Mouse (Mus musculus): Measurements from ENCODE around the gene Cited4. TPM values are rescaled to one million over a fixed set of nuclear protein-coding genes. Genes with fewer than 3 reads are reported as not detected.

Cited4 gene
- polyA plus RNA-seq, 1 experiment from 2014 or later, result 2.1 TPM

- Histone ChIP-seq H3K36me3 (no peaks in the 10 kb centered on the region), H3K27ac (no peak overlapping the region), H3K4me2 (no peak overlapping the region), H3K4me1 (peaks cover 15% of the 10 kb centered on the region), H3K9ac (no peak overlapping the region), H3K27me3 (peaks cover 28% of the 10 kb centered on the region), H3K4me3 (no peak overlapping the region), H3K9me3 (no peaks in the 10 kb centered on the region)
- 58% methylated on average over 2 of the region's 2 CpGs for WGBS
- ATAC-seq (ENCODE audit: borderline replicate concordance, extremely low read depth, low FRiP score, low TSS enrichment), result no peak
Observed at GRCm38 (mm10) chr4:120664601-120665000, 1.8 kb upstream of the Cited4 start.

GRCm38 (mm10) chr4:120665144-120665700, 1.1 kb upstream of the Cited4 start:
- Histone ChIP-seq H3K4me3 (no peak overlapping the region), H3K9ac (no peak overlapping the region), H3K27ac (no peak overlapping the region), H3K9me3 (no peaks in the 10 kb centered on the region), H3K4me1 (peaks cover 15% of the 10 kb centered on the region), H3K36me3 (no peaks in the 10 kb centered on the region), H3K4me2 (no peak overlapping the region), H3K27me3 (peaks cover 28% of the 10 kb centered on the region)
- no peak for ATAC-seq (ENCODE audit: borderline replicate concordance, extremely low read depth, low FRiP score, low TSS enrichment)
- WGBS, result 23% methylated on average over 4 of the region's 4 CpGs

- H3K9me3 ChIP-seq, result no peaks in the 10 kb centered on the region
Observed at GRCm38 (mm10) chr4:120665782-120666181, 590 bp upstream of the Cited4 start.

GRCm38 (mm10) chr4:120667045-120667501, 701 bp downstream of the Cited4 start:
- Histone ChIP-seq H3K4me1 (peaks cover 15% of the 10 kb centered on the region), H3K27ac (no peak overlapping the region), H3K9me3 (no peaks in the 10 kb centered on the region), H3K9ac (peak overlapping the region; percentile 47), H3K4me2 (peak overlapping the region; percentile 100), H3K4me3 (peak overlapping the region; percentile 53), H3K27me3 (peaks cover 29% of the 10 kb centered on the region), H3K36me3 (no peaks in the 10 kb centered on the region)
- under 1% methylated on average over 50 of the region's 50 CpGs for WGBS
- ATAC-seq (ENCODE audit: borderline replicate concordance, extremely low read depth, low FRiP score, low TSS enrichment), result peak; percentile 60

More at GRCm38 (mm10) chr4:120665782-120666181, 590 bp upstream of the Cited4 start:
- H3K4me3 ChIP-seq, result no peak overlapping the region
- 57% methylated on average over 7 of the region's 7 CpGs for WGBS
- H3K4me2 ChIP-seq, result no peak overlapping the region
- peaks cover 31% of the 10 kb centered on the region for H3K27me3 ChIP-seq
- no peak overlapping the region for H3K27ac ChIP-seq
- peaks cover 15% of the 10 kb centered on the region for H3K4me1 ChIP-seq
- ATAC-seq (ENCODE audit: borderline replicate concordance, extremely low read depth, low FRiP score, low TSS enrichment), result no peak
- H3K36me3 ChIP-seq, result no peaks in the 10 kb centered on the region
- H3K9ac ChIP-seq, result no peak overlapping the region

- Histone ChIP-seq H3K9me3 (no peaks in the 10 kb centered on the region), H3K9ac (peak overlapping the region; percentile 47), H3K4me3 (peak overlapping the region; percentile 53), H3K4me2 (peak overlapping the region; percentile 100), H3K36me3 (no peaks in the 10 kb centered on the region), H3K4me1 (peaks cover 15% of the 10 kb centered on the region), H3K27me3 (peaks cover 29% of the 10 kb centered on the region), H3K27ac (no peak overlapping the region)
- WGBS, result 20% methylated on average over 10 of the region's 10 CpGs
- ATAC-seq (ENCODE audit: borderline replicate concordance, extremely low read depth, low FRiP score, low TSS enrichment), result no peak
Observed at GRCm38 (mm10) chr4:120667555-120667954, 1.2 kb downstream of the Cited4 start.

- 90% methylated on average over 4 of the region's 4 CpGs for WGBS
- no peaks in the 10 kb centered on the region for H3K9me3 ChIP-seq
- H3K27ac ChIP-seq, result no peak overlapping the region
- no peaks in the 10 kb centered on the region for H3K36me3 ChIP-seq
- peaks cover 15% of the 10 kb centered on the region for H3K4me1 ChIP-seq
- no peak for ATAC-seq (ENCODE audit: borderline replicate concordance, extremely low read depth, low FRiP score, low TSS enrichment)
- no peak overlapping the region for H3K9ac ChIP-seq
- H3K4me2 ChIP-seq, result no peak overlapping the region
- H3K27me3 ChIP-seq, result peaks cover 29% of the 10 kb centered on the region
- no peak overlapping the region for H3K4me3 ChIP-seq
Observed at GRCm38 (mm10) chr4:120668551-120668950, 2.2 kb downstream of the Cited4 start.

- Histone ChIP-seq H3K4me1 (peaks cover 15% of the 10 kb centered on the region), H3K27ac (no peak overlapping the region), H3K4me2 (no peak overlapping the region), H3K4me3 (no peak overlapping the region), H3K36me3 (no peaks in the 10 kb centered on the region), H3K9me3 (no peaks in the 10 kb centered on the region), H3K27me3 (peaks cover 29% of the 10 kb centered on the region), H3K9ac (no peak overlapping the region)
- WGBS, result 57% methylated on average over 5 of the region's 5 CpGs
- ATAC-seq (ENCODE audit: borderline replicate concordance, extremely low read depth, low FRiP score, low TSS enrichment), result no peak
Observed at GRCm38 (mm10) chr4:120669585-120669984, 3.2 kb downstream of the Cited4 start.

GRCm38 (mm10) chr4:120671046-120671445, 4.7 kb downstream of the Cited4 start:
- WGBS, result 56% methylated on average over 12 of the region's 12 CpGs
- Histone ChIP-seq H3K27me3 (peaks cover 29% of the 10 kb centered on the region), H3K9ac (no peak overlapping the region), H3K4me3 (no peak overlapping the region), H3K9me3 (no peaks in the 10 kb centered on the region), H3K27ac (no peak overlapping the region), H3K4me2 (no peak overlapping the region), H3K4me1 (peaks cover 14% of the 10 kb centered on the region), H3K36me3 (no peaks in the 10 kb centered on the region)
- no peak for ATAC-seq (ENCODE audit: borderline replicate concordance, extremely low read depth, low FRiP score, low TSS enrichment)

GRCm38 (mm10) chr4:120673606-120674005, 7.2 kb downstream of the Cited4 start:
- no peak for ATAC-seq (ENCODE audit: borderline replicate concordance, extremely low read depth, low FRiP score, low TSS enrichment)
- H3K4me1 ChIP-seq, result no peaks in the 10 kb centered on the region
- H3K9me3 ChIP-seq, result no peaks in the 10 kb centered on the region
- 84% methylated on average over 3 of the region's 3 CpGs for WGBS
- no peak overlapping the region for H3K4me2 ChIP-seq
- H3K27ac ChIP-seq, result no peak overlapping the region
- peaks cover 8% of the 10 kb centered on the region for H3K27me3 ChIP-seq
- no peak overlapping the region for H3K9ac ChIP-seq
- H3K4me3 ChIP-seq, result no peak overlapping the region
- no peaks in the 10 kb centered on the region for H3K36me3 ChIP-seq

- peak; percentile 59; the same call in 1 of the 2 replicates for ATAC-seq (ENCODE audit: borderline replicate concordance, extremely low read depth, low FRiP score, low TSS enrichment)
- 0 out of 2 replicates have a peak, but pooled peaks cover 4% of the 10 kb centered on the region for H3K27me3 ChIP-seq
- no peak overlapping the region for H3K4me2 ChIP-seq
- 65% methylated on average over 8 of the region's 8 CpGs for WGBS
- no peaks in the 10 kb centered on the region for H3K9me3 ChIP-seq
- H3K36me3 ChIP-seq, result no peaks in the 10 kb centered on the region
- no peaks in the 10 kb centered on the region for H3K4me1 ChIP-seq
- no peak overlapping the region for H3K27ac ChIP-seq
- no peak overlapping the region for H3K9ac ChIP-seq
- H3K4me3 ChIP-seq, result no peak overlapping the region
Observed at GRCm38 (mm10) chr4:120674775-120675451, 8.5 kb downstream of the Cited4 start.

- 52% methylated on average over 2 of the region's 2 CpGs for WGBS
Observed at GRCm38 (mm10) chr4:120675640-120676039, 9.3 kb downstream of the Cited4 start.

GRCm38 (mm10) chr4:120680953-120681352, 14.6 kb downstream of the Cited4 start:
- Histone ChIP-seq H3K36me3 (no peaks in the 10 kb centered on the region), H3K4me1 (no peaks in the 10 kb centered on the region), H3K27me3 (no peaks in the 10 kb centered on the region), H3K27ac (no peak overlapping the region), H3K9ac (no peak overlapping the region), H3K4me3 (no peak overlapping the region), H3K9me3 (no peaks in the 10 kb centered on the region), H3K4me2 (no peak overlapping the region)
- WGBS, result 46% methylated on average over 7 of the region's 7 CpGs
- ATAC-seq (ENCODE audit: borderline replicate concordance, extremely low read depth, low FRiP score, low TSS enrichment), result no peak

More at GRCm38 (mm10) chr4:120675640-120676039, 9.3 kb downstream of the Cited4 start:
- H3K27me3 ChIP-seq, result no peaks in the 10 kb centered on the region
- no peak overlapping the region for H3K4me3 ChIP-seq
- no peaks in the 10 kb centered on the region for H3K9me3 ChIP-seq
- no peaks in the 10 kb centered on the region for H3K4me1 ChIP-seq
- no peak overlapping the region for H3K4me2 ChIP-seq
- no peak for ATAC-seq (ENCODE audit: borderline replicate concordance, extremely low read depth, low FRiP score, low TSS enrichment)
- no peak overlapping the region for H3K27ac ChIP-seq
- no peaks in the 10 kb centered on the region for H3K36me3 ChIP-seq
- H3K9ac ChIP-seq, result no peak overlapping the region

All from lung, embryonic 15.5 days (tissue).